Mouse (Mus musculus): Measurements from ENCODE around the gene C2cd6. TPM values are rescaled to one million over a fixed set of nuclear protein-coding genes. Genes with fewer than 3 reads are reported as not detected.

C2cd6 gene
- 0.11 TPM for polyA plus RNA-seq (2017; shearing (Covaris generic))

DNA sequence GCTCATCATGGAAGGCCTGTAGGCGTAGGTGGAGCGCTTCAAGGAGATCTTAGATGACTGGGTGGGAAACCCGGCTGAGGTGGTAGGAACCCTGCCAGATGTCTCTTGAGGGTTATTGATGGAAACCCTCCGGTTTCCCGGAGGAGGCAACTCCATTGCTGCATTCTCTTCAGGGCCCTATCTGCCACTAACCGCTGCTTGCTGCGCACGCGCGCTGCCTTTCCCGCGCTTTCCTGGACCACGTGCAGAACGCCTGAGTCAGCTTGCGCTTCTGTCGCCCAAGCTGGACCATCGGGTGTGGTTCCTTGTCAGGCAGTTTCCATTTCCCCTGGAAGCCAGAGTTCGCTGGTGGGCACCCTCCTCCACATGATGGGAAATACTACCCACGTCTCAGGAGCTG, at the start of gene C2cd6:
Gene C2cd6 (minus strand): TSS at position 196 of the 400 bp plus-strand sequence.

DNA sequence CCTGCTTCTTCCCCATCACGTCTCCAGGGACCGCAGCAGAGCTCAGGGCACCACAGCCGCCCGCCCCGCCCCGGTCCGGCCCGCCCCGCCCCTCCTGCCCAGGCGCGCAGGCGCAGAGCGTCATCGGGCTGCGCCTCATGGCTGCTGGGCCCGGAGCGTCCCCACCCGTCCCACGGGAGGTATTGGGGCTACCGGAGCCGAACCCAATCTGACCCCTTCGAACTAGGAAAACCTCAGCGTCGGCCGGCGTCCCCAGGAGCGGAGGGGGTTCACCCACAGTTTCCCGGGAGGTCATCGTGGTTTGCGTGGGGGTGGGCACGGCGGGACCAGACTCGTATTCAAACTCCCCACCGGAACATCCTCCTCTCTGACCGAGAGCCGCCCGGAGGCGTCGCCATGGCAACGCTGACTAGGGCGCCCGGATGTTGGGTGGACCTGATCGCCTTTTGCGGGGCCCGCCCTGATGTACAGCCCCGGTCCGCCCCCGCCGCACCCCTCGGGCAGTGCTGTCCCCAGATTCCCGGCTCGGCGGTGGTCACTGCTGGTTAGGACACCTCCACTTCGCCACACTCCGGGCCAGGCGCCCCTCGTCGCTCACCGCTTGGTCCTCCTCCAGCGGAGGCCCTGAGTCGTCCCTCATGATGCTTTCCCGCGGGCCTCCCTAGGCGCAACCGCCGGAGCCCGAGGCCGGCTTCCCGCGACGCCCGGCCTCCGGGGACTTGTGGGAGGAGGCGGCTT, 25.2 kb upstream of the C2cd6 start, which contains the start of gene Tmem237:
Gene Tmem237 (minus strand): TSS at position 689 of the 738 bp plus-strand sequence.

Other genes with a start within 250 kb of the C2cd6 start
- gene Trak2, start 121.5 kb downstream of the C2cd6 start, polyA plus RNA-seq (2017; shearing (Covaris generic)): 30.0 TPM
- 27.3 TPM for gene Stradb, start 121.4 kb downstream of the C2cd6 start, polyA plus RNA-seq (2017; shearing (Covaris generic))
- 8.9 TPM for gene Tmem237, start 25.5 kb upstream of the C2cd6 start, polyA plus RNA-seq (2017; shearing (Covaris generic))
- 0.10 TPM for gene Mpp4, start 68.5 kb upstream of the C2cd6 start, polyA plus RNA-seq (2017; shearing (Covaris generic))
- 8.6 TPM for gene Als2, start 142.3 kb upstream of the C2cd6 start, polyA plus RNA-seq (2017; shearing (Covaris generic))
- not detected for gene Cdk15, start 162.0 kb upstream of the C2cd6 start, polyA plus RNA-seq (2017; shearing (Covaris generic))